Mouse (Mus musculus): ENCODE measurements around the gene Arl11.

DNA sequence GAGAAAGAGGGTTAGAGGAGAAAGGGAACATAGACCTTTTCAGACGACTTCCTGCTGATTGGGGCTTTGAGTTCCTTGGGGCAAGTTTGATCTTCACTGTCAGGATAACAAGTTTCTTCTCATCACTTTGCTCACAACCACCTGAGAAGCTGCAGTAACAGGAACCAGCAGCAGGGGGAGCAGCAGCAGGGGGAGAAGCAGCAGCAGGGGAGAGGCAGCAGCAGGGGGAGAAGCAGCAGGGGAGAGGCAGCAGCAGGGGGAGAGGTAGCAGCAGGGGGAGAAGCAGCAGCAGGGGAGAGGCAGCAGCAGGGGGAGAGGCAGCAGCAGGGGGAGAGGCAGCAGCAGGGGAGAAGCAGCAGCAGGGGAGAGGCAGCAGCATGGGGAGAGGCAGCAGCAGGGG, 32.3 kb upstream of the Arl11 start:
- TF ChIP-seq EP300 (IDR thresholded peaks at IDR 0.05), result no peak
- TF ChIP-seq CTCF (IDR thresholded peaks at IDR 0.05), result peak; percentile 76
